Mouse (Mus musculus) MEL (cell line): ENCODE data around the gene Rcc1.

Experiments
- CTCF ChIP-seq, 3 experiments: IDR thresholded peaks in 2 of 3; conservative IDR thresholded peaks in 1 of 3; 2 replicates each; pipeline ENCODE4 v1.5.1; 2011 to 2012; ENCODE audit warnings: low read length in 3 of 3, low read depth in 2 of 3, mild to moderate bottlenecking in 2 of 3, improper control_type of control experiment in 1 of 3, inconsistent platforms in 1 of 3, mixed read lengths in 1 of 3, moderate library complexity in 1 of 3; ENCODE audit not compliant: control insufficient read depth in 1 of 3, insufficient read depth in 1 of 3, poor library complexity in 1 of 3, severe bottlenecking in 1 of 3
- EP300 ChIP-seq, 2 experiments: IDR thresholded peaks; 2 replicates each; pipeline ENCODE4 v1.6.1; 2011; ENCODE audit warnings: improper control_type of control experiment in 2 of 2, low read length in 2 of 2, low read depth in 1 of 2, mild to moderate bottlenecking in 1 of 2
- GATA1 ChIP-seq: IDR thresholded peaks from 2 replicates; pipeline ENCODE4 v1.6.1; 2011; ENCODE audit warnings: low read depth, low read length, improper control_type of control experiment
- MYC ChIP-seq: IDR thresholded peaks from 2 replicates; pipeline ENCODE4 v1.6.1; 2011; ENCODE audit warnings: low read depth, mild to moderate bottlenecking, low read length, improper control_type of control experiment, moderate library complexity
- POLR2A ChIP-seq, 2 experiments: IDR thresholded peaks; 2 replicates each; pipeline ENCODE4 v1.6.1; 2011 to 2012; ENCODE audit warnings: low read length in 2 of 2, mild to moderate bottlenecking in 2 of 2, control low read depth in 1 of 2, improper control_type of control experiment in 1 of 2, low read depth in 1 of 2, moderate library complexity in 1 of 2; ENCODE audit not compliant: control insufficient read depth in 1 of 2, insufficient read depth in 1 of 2, poor library complexity in 1 of 2
- SIN3A ChIP-seq: IDR thresholded peaks from 2 replicates; pipeline ENCODE4 v1.6.1; 2012; ENCODE audit warnings: low read length, improper control_type of control experiment, inconsistent platforms
- TAL1 ChIP-seq: IDR thresholded peaks from 2 replicates; pipeline ENCODE4 v1.6.1; 2012; ENCODE audit warnings: mild to moderate bottlenecking, inconsistent platforms, low read length, moderate library complexity, mixed read lengths
- UBTF ChIP-seq: IDR thresholded peaks from 2 replicates; pipeline ENCODE4 v1.6.1; 2012; ENCODE audit warnings: low read depth, mild to moderate bottlenecking, inconsistent platforms, low read length, improper control_type of control experiment, moderate library complexity, borderline replicate concordance; ENCODE audit not compliant: insufficient read depth
- ZKSCAN1 ChIP-seq: IDR thresholded peaks from 2 replicates; pipeline ENCODE4 v1.6.1; 2012; ENCODE audit warnings: low read depth, mild to moderate bottlenecking, inconsistent platforms, low read length, improper control_type of control experiment, moderate library complexity

- TF ChIP-seq CTCF (IDR thresholded peaks at IDR 0.05 in 2 of 3, conservative IDR thresholded peaks at IDR 0.05 in 1 of 3; ENCODE audit: control insufficient read depth in 1 of 3, insufficient read depth in 1 of 3, low read depth in 2 of 3, low read length in 3 of 3, poor library complexity in 1 of 3, severe bottlenecking in 1 of 3) (no peak; a peak in 1 of 6 replicates), GATA1 (no peak), TAL1 (no peak), EP300 (IDR thresholded peaks at IDR 0.05; ENCODE audit: low read depth in 1 of 2, low read length in 2 of 2) (no peak), SIN3A (no peak), UBTF (no peak), POLR2A (IDR thresholded peaks at IDR 0.05; ENCODE audit: control insufficient read depth in 1 of 2, insufficient read depth in 1 of 2, low read depth in 1 of 2, low read length in 2 of 2, poor library complexity in 1 of 2) (no peak), ZKSCAN1 (no peak), MYC (no peak)
These were observed 7.6 kb downstream of the Rcc1 start for GRCm38 (mm10) chr4:132345843-132346212.
